Mouse (Mus musculus) bone marrow, adult 2 months (tissue): Measurements from ENCODE around the gene Crybg2.

Experiments
- CTCF ChIP-seq: fragments of 200-500 bp; IDR thresholded peaks from 2 replicates; pipeline ENCODE4 v1.5.1; 2011; ENCODE audit warnings: low read length, control low read depth; ENCODE audit not compliant: control insufficient read depth, insufficient read depth
- POLR2A ChIP-seq: fragments of 200-500 bp; IDR thresholded peaks from 2 replicates; pipeline ENCODE4 v1.6.1; 2011; ENCODE audit warnings: low read depth, mild to moderate bottlenecking, control low read depth, low read length, borderline replicate concordance; ENCODE audit not compliant: control insufficient read depth

DNA sequence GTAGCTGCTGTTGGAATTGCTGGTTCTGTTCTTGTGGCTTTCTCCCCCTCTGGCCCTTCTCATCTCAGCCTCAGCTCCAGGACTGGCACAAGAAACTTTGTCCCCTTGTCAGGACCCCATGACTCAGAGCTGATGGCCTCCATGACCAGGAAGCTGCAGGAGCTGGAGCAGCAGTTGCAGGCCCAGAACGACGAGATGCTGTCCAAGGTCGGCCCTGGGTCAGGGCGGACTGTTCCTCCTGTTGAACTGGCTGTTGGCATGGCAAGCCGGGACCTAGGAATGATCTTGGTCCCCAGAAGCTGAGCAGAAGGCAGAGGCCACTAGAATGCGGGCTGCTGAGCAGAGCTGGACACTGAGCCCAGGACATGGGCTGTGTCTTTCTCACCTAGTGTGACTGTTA lies 51.8 kb downstream of the Crybg2 start:
- no peak for TF ChIP-seq CTCF
- TF ChIP-seq POLR2A = 0 out of 2 replicates have a peak, but pooled peaks have one; percentile 2
